Mouse (Mus musculus): ENCODE results near the gene Sh3bp5.

DNA sequence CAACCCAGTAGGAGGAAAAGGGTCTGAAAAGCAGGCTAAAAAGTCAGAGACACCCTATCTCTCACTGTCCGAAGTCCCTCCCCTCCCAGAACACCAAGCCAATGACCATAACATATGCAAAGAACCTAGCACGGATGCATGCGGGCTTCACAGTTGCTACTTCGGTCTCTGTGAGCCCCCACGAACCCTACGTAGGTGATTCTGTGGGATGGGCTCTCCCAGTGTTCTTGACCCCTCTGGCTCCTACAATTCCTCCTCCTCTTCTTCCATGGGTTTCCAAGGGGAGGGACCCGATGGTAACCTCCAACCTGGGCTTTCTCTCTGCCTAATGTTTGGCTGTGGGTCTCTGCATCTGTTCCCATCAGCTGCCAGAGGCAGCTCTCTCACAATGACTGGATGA is 109.1 kb downstream of the Sh3bp5 start:
- TF ChIP-seq GATA1 (IDR thresholded peaks at IDR 0.05; ENCODE audit: borderline replicate concordance, low read length) (no peak), FLI1 (IDR thresholded peaks at IDR 0.05; ENCODE audit: low read length) (no peak)
